Comparison of ENCODE assay signal across 16 mouse cellular contexts in genomic region chr10:117624222-117624621, GRCm38 (mm10).
"Had no signal": no experiment of that assay in that cellular context is flagged by ENCODE, and none has a peak within 500 bp of the region (broad histone marks: within the 10 kb centered on the region; RNA-seq: fewer than 3 reads in every experiment).

No protein-coding gene starts in this region.

- H3K9me3 ChIP-seq: limb, embryonic 10.5 days; limb, embryonic 13.5 days; liver, embryonic 12.5 days; liver, embryonic 15.5 days; lung, embryonic 15.5 days; midbrain, embryonic 10.5 days had no signal

- H3K4me2 ChIP-seq: limb, embryonic 13.5 days; liver, embryonic 12.5 days; liver, embryonic 15.5 days; lung, embryonic 15.5 days had no signal

- H3K4me3 ChIP-seq: limb, embryonic 10.5 days; limb, embryonic 13.5 days; liver, embryonic 12.5 days; liver, embryonic 15.5 days; lung, embryonic 15.5 days; megakaryocyte, embryonic 14.5 days; midbrain, embryonic 10.5 days had no signal

- DNase-seq: kidney, postnatal 10 days; kidney, postnatal 4 days; liver; lung, adult 18-20 months; lung, postnatal 10 days; lung, postnatal 36 days; midbrain, embryonic 14.5 days; thymus, adult 18-20 months; thymus, postnatal 36 days had no signal

- H3K27ac ChIP-seq: limb, embryonic 13.5 days; liver, embryonic 12.5 days; liver, embryonic 15.5 days; lung, embryonic 15.5 days; midbrain, embryonic 10.5 days had no signal

- H3K9ac ChIP-seq: limb, embryonic 13.5 days; liver, embryonic 12.5 days; liver, embryonic 15.5 days; lung, embryonic 15.5 days had no signal

- ATAC-seq: liver, embryonic 12.5 days had no signal

- H3K36me3 ChIP-seq: limb, embryonic 10.5 days; limb, embryonic 13.5 days; liver, embryonic 12.5 days; liver, embryonic 15.5 days; lung, embryonic 15.5 days; midbrain, embryonic 10.5 days had no signal
